Mouse (Mus musculus) R1 (cell line): ENCODE data around the gene Zfhx3.

Experiments used
- DNase-seq: peaks from one replicate; pipeline ENCODE4 v3.0.0-alpha.2; 2018; ENCODE audit warnings: low read depth, low spot score

Gene Zfhx3

GRCm38 (mm10) chr8:108440476-108440875 is 498.0 kb downstream of the Zfhx3 start:
- peak; percentile 57 for DNase-seq

GRCm38 (mm10) chr8:108450847-108451246 is 508.4 kb downstream of the Zfhx3 start:
- DNase-seq = peak; percentile 30

GRCm38 (mm10) chr8:108454561-108455311 is 512.3 kb downstream of the Zfhx3 start:
- DNase-seq = no peak

- peak; percentile 30 for DNase-seq
Measured at GRCm38 (mm10) chr8:108466653-108467052, 524.2 kb downstream of the Zfhx3 start.

- DNase-seq = no peak
Measured at GRCm38 (mm10) chr8:108467172-108468035, 525.0 kb downstream of the Zfhx3 start.

GRCm38 (mm10) chr8:108470269-108470668 is 527.8 kb downstream of the Zfhx3 start:
- DNase-seq = peak; percentile 43

GRCm38 (mm10) chr8:108474556-108474955 is 532.1 kb downstream of the Zfhx3 start:
- DNase-seq = no peak

- no peak for DNase-seq
Measured at GRCm38 (mm10) chr8:108478131-108478530, 535.7 kb downstream of the Zfhx3 start.

GRCm38 (mm10) chr8:108480141-108480540 is 537.7 kb downstream of the Zfhx3 start:
- no peak for DNase-seq

- DNase-seq = no peak
Measured at GRCm38 (mm10) chr8:108481167-108481815, 538.8 kb downstream of the Zfhx3 start.

- DNase-seq = no peak
Measured at GRCm38 (mm10) chr8:108496101-108496500, 553.7 kb downstream of the Zfhx3 start.

GRCm38 (mm10) chr8:108506779-108507178 is 564.3 kb downstream of the Zfhx3 start:
- DNase-seq = no peak

GRCm38 (mm10) chr8:108507769-108508168 is 565.3 kb downstream of the Zfhx3 start:
- DNase-seq = no peak

GRCm38 (mm10) chr8:108510641-108511325 is 568.3 kb downstream of the Zfhx3 start:
- DNase-seq = no peak

GRCm38 (mm10) chr8:108518116-108518515 is 575.7 kb downstream of the Zfhx3 start:
- DNase-seq = no peak

- DNase-seq = no peak
Measured at GRCm38 (mm10) chr8:108522050-108522449, 579.6 kb downstream of the Zfhx3 start.

GRCm38 (mm10) chr8:108529421-108529820 is 587.0 kb downstream of the Zfhx3 start:
- no peak for DNase-seq

- peak; percentile 75 for DNase-seq
Measured at GRCm38 (mm10) chr8:108535121-108535876, 592.9 kb downstream of the Zfhx3 start.

- no peak for DNase-seq
Measured at GRCm38 (mm10) chr8:108536186-108536585, 593.7 kb downstream of the Zfhx3 start.

- DNase-seq = no peak
Measured at GRCm38 (mm10) chr8:108536911-108537351, 594.5 kb downstream of the Zfhx3 start.
